Mouse (Mus musculus): ENCODE results near the gene Tm6sf1. TPM values are rescaled to one million over a fixed set of nuclear protein-coding genes. Genes with fewer than 3 reads are reported as not detected.

Tm6sf1 gene
- total and polyA plus RNA-seq, 3 experiments = 0.35 to 8.6 TPM; not detected in 1

Other genes starting within 250 kb of the Tm6sf1 start
- gene Homer2, start 151.5 kb upstream of the Tm6sf1 start, total RNA-seq (2012; rRNA removed) = 18.4 and 19.4 TPM in 2 replicates
- 10 to 100 TPM in 1 of 2 experiments, not detected in 1; 39.0 TPM for gene Homer2, start 151.5 kb upstream of the Tm6sf1 start, polyA plus RNA-seq (2012; ENCODE audit: insufficient read depth in 1 of 2, insufficient read length in 2 of 2, low read depth in 1 of 2, low replicate concordance in 2 of 2, missing spikeins in 1 of 2)
- gene Ramac, start 96.1 kb upstream of the Tm6sf1 start, total RNA-seq (2012; rRNA removed) = 44.0 and 49.0 TPM in 2 replicates
- gene Ramac, start 96.1 kb upstream of the Tm6sf1 start, polyA plus RNA-seq (2012; ENCODE audit: insufficient read depth in 1 of 2, insufficient read length in 2 of 2, low read depth in 1 of 2, low replicate concordance in 2 of 2, missing spikeins in 1 of 2) = 10 to 100 TPM in 1 of 2 experiments, not detected in 1; 33.9 TPM
- gene 3110040N11Rik, start 69.5 kb upstream of the Tm6sf1 start, total RNA-seq (2012; rRNA removed) = 35.7 and 51.4 TPM in 2 replicates
- gene 3110040N11Rik, start 69.5 kb upstream of the Tm6sf1 start, polyA plus RNA-seq (2012; ENCODE audit: insufficient read depth in 1 of 2, insufficient read length in 2 of 2, low read depth in 1 of 2, low replicate concordance in 2 of 2, missing spikeins in 1 of 2) = 10 to 100 TPM in 1 of 2 experiments, not detected in 1; 61.7 TPM
- 31.0 and 36.0 TPM in 2 replicates for gene Btbd1, start 29.6 kb upstream of the Tm6sf1 start, total RNA-seq (2012; rRNA removed)
- gene Btbd1, start 29.6 kb upstream of the Tm6sf1 start, polyA plus RNA-seq (2012; ENCODE audit: insufficient read depth in 1 of 2, insufficient read length in 2 of 2, low read depth in 1 of 2, low replicate concordance in 2 of 2, missing spikeins in 1 of 2) = 10 to 100 TPM in 1 of 2 experiments, not detected in 1; 62.0 TPM
- not detected in 2 replicates for gene Gm10160, start 3.2 kb upstream of the Tm6sf1 start, total RNA-seq (2012; rRNA removed)
- gene Gm10160, start 3.2 kb upstream of the Tm6sf1 start, polyA plus RNA-seq (2012; ENCODE audit: insufficient read depth in 1 of 2, insufficient read length in 2 of 2, low read depth in 1 of 2, low replicate concordance in 2 of 2, missing spikeins in 1 of 2) = not detected
- gene Hdgfl3, start 75.5 kb downstream of the Tm6sf1 start, total RNA-seq (2012; rRNA removed) = not detected in 2 replicates
- under 1 TPM in 1 of 2 experiments, not detected in 1; 0.26 TPM for gene Hdgfl3, start 75.5 kb downstream of the Tm6sf1 start, polyA plus RNA-seq (2012; ENCODE audit: insufficient read depth in 1 of 2, insufficient read length in 2 of 2, low read depth in 1 of 2, low replicate concordance in 2 of 2, missing spikeins in 1 of 2)
- gene Bnc1, start 133.3 kb downstream of the Tm6sf1 start, total RNA-seq (2012; rRNA removed) = not detected in 2 replicates
- not detected for gene Bnc1, start 133.3 kb downstream of the Tm6sf1 start, polyA plus RNA-seq (2012; ENCODE audit: insufficient read depth in 1 of 2, insufficient read length in 2 of 2, low read depth in 1 of 2, low replicate concordance in 2 of 2, missing spikeins in 1 of 2)